Mouse (Mus musculus) liver, postnatal 0 days (tissue): ENCODE measurements around the gene D630023F18Rik.
A peak's percentile ranks its signal among the peaks of the same experiment; 100 is the strongest.

ENCODE experiments used
- CTCF ChIP-seq: sonication (generic); IDR thresholded peaks from 2 replicates; pipeline ENCODE4 v1.5.1; 2016; ENCODE audit warnings: antibody characterized with exemption, low read depth
- EP300 ChIP-seq: IDR thresholded peaks from 2 replicates; pipeline ENCODE4 v1.6.1; 2016; ENCODE audit warnings: antibody characterized with exemption, low read depth, mild to moderate bottlenecking

- 0 out of 2 replicates have a peak, but pooled peaks have one; percentile 17 for TF ChIP-seq CTCF
- TF ChIP-seq EP300 = no peak
These were observed 39.2 kb upstream of the D630023F18Rik start for GRCm38 (mm10) chr1:65162210-65162609.
